Mouse (Mus musculus) CD4-positive naive resting alpha-beta T cell, adult 57 days (primary cell): ENCODE data around the gene Gm21149. TPM values are rescaled to one million over a fixed set of nuclear protein-coding genes. Genes with fewer than 3 reads are reported as not detected.

Experiments
- total RNA-seq: library from RNA; stranded (reverse); gene quantifications from one replicate; pipeline ENCODE4 v1.2.4, GENCODE M21; 2023

The Gm21149 gene
- total RNA-seq = not detected

GRCm38 (mm10) chr5:15476423-15476822, at the start of gene Gm21149:
Gene Gm21149 (minus strand): TSS chr5:15476523.

Other genes starting within 250 kb of the Gm21149 start
- not detected for gene Gm21190, start 52.7 kb upstream of the Gm21149 start, total RNA-seq
- gene Gm21083, start 100.8 kb upstream of the Gm21149 start, total RNA-seq = not detected
- gene Speer4d, start 142.5 kb upstream of the Gm21149 start, total RNA-seq = not detected
- gene 4930572O03Rik, start 180.5 kb upstream of the Gm21149 start, total RNA-seq = not detected
- gene Speer4c, start 237.7 kb upstream of the Gm21149 start, total RNA-seq = not detected